Mouse (Mus musculus) myocyte (in vitro differentiated cells): ENCODE results near the gene Pcsk1n.

Experiments used
- CEBPB ChIP-seq: IDR thresholded peaks from 2 replicates; pipeline ENCODE4 v1.6.1; 2011; ENCODE audit warnings: mild to moderate bottlenecking, moderate library complexity; ENCODE audit not compliant: poor library complexity, insufficient read depth, severe bottlenecking
- MYOD1 ChIP-seq, 3 experiments: IDR thresholded peaks; one replicate each; pipeline ENCODE4 v1.6.1; 2011; ENCODE audit warnings: control low read depth in 2 of 3, low read depth in 2 of 3, mild to moderate bottlenecking in 2 of 3, moderate library complexity in 1 of 3; ENCODE audit not compliant: insufficient read length in 2 of 3, control insufficient read depth in 1 of 3
- MYOG ChIP-seq, 3 experiments: IDR thresholded peaks; one replicate each; pipeline ENCODE4 v1.6.1; 2011; ENCODE audit warnings: control low read depth in 2 of 3, low read depth in 2 of 3, mild to moderate bottlenecking in 2 of 3; ENCODE audit not compliant: insufficient read length in 2 of 3, control insufficient read depth in 1 of 3, insufficient read depth in 1 of 3
- POLR2A ChIP-seq: IDR thresholded peaks from one replicate; pipeline ENCODE4 v1.6.1; 2011; ENCODE audit warnings: low read depth, mild to moderate bottlenecking, control low read depth, moderate library complexity; ENCODE audit not compliant: insufficient read length
- POLR2AphosphoS2 ChIP-seq: IDR thresholded peaks from one replicate; pipeline ENCODE4 v1.6.1; 2011; ENCODE audit warnings: low read depth, control low read depth; ENCODE audit not compliant: insufficient read length
- REST ChIP-seq: IDR thresholded peaks from one replicate; pipeline ENCODE4 v1.6.1; 2011; ENCODE audit warnings: mild to moderate bottlenecking, control low read depth, moderate library complexity; ENCODE audit not compliant: insufficient read depth, insufficient read length
- TCF12 ChIP-seq: IDR thresholded peaks from one replicate; pipeline ENCODE4 v1.6.1; 2011; ENCODE audit warnings: mild to moderate bottlenecking, control low read depth; ENCODE audit not compliant: poor library complexity, insufficient read depth, severe bottlenecking
- TCF3 ChIP-seq: IDR thresholded peaks from one replicate; pipeline ENCODE4 v1.6.1; 2011; ENCODE audit warnings: low read depth, control low read depth; ENCODE audit not compliant: insufficient read length
- USF1 ChIP-seq: IDR thresholded peaks from one replicate; pipeline ENCODE4 v1.6.1; 2011; ENCODE audit warnings: low read depth, mild to moderate bottlenecking, control low read depth, moderate library complexity

DNA sequence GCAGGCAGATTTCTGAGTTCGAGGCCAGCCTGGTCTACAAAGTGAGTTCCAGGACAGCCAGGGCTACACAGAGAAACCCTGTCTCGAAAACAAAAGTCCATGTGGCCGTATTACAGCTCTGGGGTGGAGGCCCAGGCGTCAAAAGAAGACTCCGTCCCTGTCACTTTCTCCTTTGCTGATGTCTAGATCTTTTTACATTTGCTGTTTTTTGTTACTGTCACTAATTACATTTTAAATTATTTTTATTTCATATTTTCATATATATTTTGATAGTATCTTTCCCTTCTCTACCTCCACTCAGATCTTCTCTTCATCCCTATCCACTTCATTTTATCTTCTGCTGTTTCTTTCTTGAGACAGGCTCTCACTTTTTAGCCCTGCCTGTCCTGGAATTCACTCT lies 11.9 kb upstream of the Pcsk1n start, which contains the start of gene Gm10491:
- TF ChIP-seq POLR2A (no peak), TCF12 (no peak), MYOD1 (IDR thresholded peaks at IDR 0.05; ENCODE audit: control insufficient read depth in 1 of 3, insufficient read length in 2 of 3, low read depth in 2 of 3) (no peak), POLR2AphosphoS2 (no peak), USF1 (no peak), TCF3 (no peak), CEBPB (no peak), MYOG (IDR thresholded peaks at IDR 0.05; ENCODE audit: control insufficient read depth in 1 of 3, insufficient read depth in 1 of 3, insufficient read length in 2 of 3, low read depth in 2 of 3) (no peak), REST (no peak)
